Mouse (Mus musculus): Measurements from ENCODE around the gene Lingo1. TPM values are rescaled to one million over a fixed set of nuclear protein-coding genes. Genes with fewer than 3 reads are reported as not detected.

Gene Lingo1
- total RNA-seq, 2 experiments from 2014 or later: 263 to 279 TPM

Other genes starting within 250 kb of the Lingo1 start
- not detected for gene Odf3l1, start 68.2 kb upstream of the Lingo1 start, total RNA-seq (2021)
- gene Cspg4, start 68.6 kb upstream of the Lingo1 start, total RNA-seq (2021): 10 to 100 TPM; 19.9 to 25.1 TPM
- 1 to 10 TPM; 8.1 to 8.4 TPM for gene Snx33, start 131.9 kb upstream of the Lingo1 start, total RNA-seq (2021)
- 10 to 100 TPM; 47.8 to 59.3 TPM for gene Imp3, start 141.0 kb upstream of the Lingo1 start, total RNA-seq (2021)
- gene Snupn, start 154.4 kb upstream of the Lingo1 start, total RNA-seq (2021): 10 to 100 TPM; 16.1 to 16.3 TPM
- 10 to 100 TPM; 29.2 to 30.9 TPM for gene Ptpn9, start 198.5 kb upstream of the Lingo1 start, total RNA-seq (2021)